ENCODE assay signal across 9 mouse cellular contexts in the genomic region with DNA sequence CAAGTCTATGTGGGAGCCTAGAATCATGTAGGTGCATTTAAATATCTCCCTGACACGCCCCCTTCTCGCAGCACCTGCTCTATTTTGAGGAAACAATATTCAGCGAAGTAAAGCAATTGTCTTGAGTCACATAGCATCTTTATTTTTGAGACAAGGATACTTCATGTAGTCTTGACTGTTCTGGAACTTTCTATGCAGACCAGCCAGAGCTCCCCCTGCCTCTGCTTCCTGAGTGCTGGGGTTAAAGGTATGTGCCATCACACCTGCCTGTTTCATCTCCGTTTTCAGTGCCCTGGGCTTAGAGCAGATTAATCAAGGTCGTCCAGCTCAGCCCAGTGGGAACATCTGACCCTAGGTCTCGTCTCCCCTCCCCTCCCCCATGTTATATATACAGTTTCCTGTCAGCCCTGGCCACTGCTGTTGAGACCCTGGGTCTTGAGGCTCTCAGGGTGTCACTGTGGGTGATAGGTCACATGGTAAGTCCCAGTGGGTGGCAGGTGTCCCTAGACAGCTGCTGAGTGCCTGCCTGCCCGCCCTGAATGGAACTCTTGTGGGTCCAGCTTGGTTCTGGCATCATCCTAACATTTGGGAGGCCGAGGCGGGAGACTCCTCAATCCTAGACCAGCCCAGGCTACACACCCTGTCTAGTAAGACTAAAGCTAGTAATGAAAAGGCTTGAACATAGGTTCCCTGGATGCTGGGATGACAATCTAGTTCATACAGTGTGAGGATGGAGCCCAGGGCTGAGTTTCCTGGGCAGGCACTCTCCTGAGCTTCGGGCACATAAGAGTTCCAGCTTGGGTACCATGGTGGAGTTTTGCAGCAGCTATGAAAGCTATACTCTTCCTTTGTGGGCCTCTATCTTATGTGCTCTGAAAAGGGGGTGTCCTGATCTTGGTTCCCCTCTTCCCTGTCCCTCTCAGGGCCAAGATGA. TPM values are rescaled to one million over a fixed set of nuclear protein-coding genes. Genes with fewer than 3 reads are reported as not detected.
DNase-seq lines count a peak whose midpoint lies in the region; ATAC-seq and TF ChIP-seq lines count a peak whose summit lies in the region.
"Had no signal": no experiment of that assay in that cellular context is flagged by ENCODE, and none has a peak within 500 bp of the region (broad histone marks: within the 10 kb centered on the region; RNA-seq: fewer than 3 reads in every experiment).

No protein-coding gene starts in this region.

- peak overlapping the region; percentile 99 for H3K9ac ChIP-seq in heart, embryonic 13.5 days
- peak overlapping the region; percentile 97; the same call in 1 of the 2 replicates for H3K9ac ChIP-seq in ES-E14 (ENCODE audit: insufficient read depth, low read depth, low read length, poor library complexity, severe bottlenecking)
- peak overlapping the region; percentile 99 for H3K9ac ChIP-seq in heart, embryonic 16.5 days (ENCODE audit: low read length)

- H3K4me3 ChIP-seq in heart, embryonic 13.5 days: peak overlapping the region; percentile 77
- H3K4me3 ChIP-seq in ES-E14 (ENCODE audit: insufficient read depth in 1 of 2, low read depth in 1 of 2, low read length in 2 of 2, poor library complexity in 1 of 2, severe bottlenecking in 1 of 2): peak overlapping the region; percentile 81 to 89
- H3K4me3 ChIP-seq in heart, embryonic 16.5 days (ENCODE audit: low read length): peak overlapping the region; percentile 88
- H3K4me3 ChIP-seq in midbrain, embryonic 10.5 days: peak overlapping the region; percentile 98

- H3K9me3 ChIP-seq in heart, embryonic 13.5 days: no peaks in the 10 kb centered on the region
- H3K9me3 ChIP-seq in ES-E14 (ENCODE audit: control insufficient read depth, insufficient read depth, low read depth, low read length): no peaks in the 10 kb centered on the region
- H3K9me3 ChIP-seq in heart, embryonic 16.5 days (replicated peaks; ENCODE audit: control insufficient read depth, low read length): no peaks in the 10 kb centered on the region
- H3K9me3 ChIP-seq in midbrain, embryonic 10.5 days (replicated peaks): no peaks in the 10 kb centered on the region

- peak overlapping the region; percentile 100 for H3K27ac ChIP-seq in heart, embryonic 13.5 days (replicated peaks)
- no peak overlapping the region for H3K27ac ChIP-seq in ES-E14 (ENCODE audit: insufficient read depth, low read depth, low read length, poor library complexity, severe bottlenecking)
- H3K27ac ChIP-seq in heart, embryonic 16.5 days (ENCODE audit: low read length): peak overlapping the region; percentile 99
- peak overlapping the region; percentile 99 for H3K27ac ChIP-seq in midbrain, embryonic 10.5 days (replicated peaks)

- peaks cover 45% of the 10 kb centered on the region for H3K4me1 ChIP-seq in heart, embryonic 13.5 days
- peaks cover 3 to 13% of the 10 kb centered on the region in 2 experiments; a peak in 3 of 4 replicates for H3K4me1 ChIP-seq in ES-E14 (ENCODE audit: control insufficient read depth in 2 of 2, insufficient read depth in 2 of 2, low read length in 2 of 2, poor library complexity in 1 of 2)
- peaks cover 33% of the 10 kb centered on the region for H3K4me1 ChIP-seq in heart, embryonic 16.5 days (ENCODE audit: control insufficient read depth, insufficient read depth, low read length)
- peaks cover 42% of the 10 kb centered on the region for H3K4me1 ChIP-seq in midbrain, embryonic 10.5 days

- peak overlapping the region; percentile 87 for H3K4me2 ChIP-seq in heart, embryonic 13.5 days
- H3K4me2 ChIP-seq in heart, embryonic 16.5 days (ENCODE audit: low read depth, low read length): peak overlapping the region; percentile 73

- H3K36me3 ChIP-seq in heart, embryonic 13.5 days: peaks cover 28% of the 10 kb centered on the region
- no peaks in the 10 kb centered on the region for H3K36me3 ChIP-seq in ES-E14 (ENCODE audit: control insufficient read depth, insufficient read depth, low read length, poor library complexity, severe bottlenecking)
- H3K36me3 ChIP-seq in heart, embryonic 16.5 days (ENCODE audit: control insufficient read depth, insufficient read depth): 0 out of 2 replicates have a peak, but pooled peaks cover 2% of the 10 kb centered on the region
- peaks cover 23% of the 10 kb centered on the region for H3K36me3 ChIP-seq in midbrain, embryonic 10.5 days

- H3K27me3 ChIP-seq in heart, embryonic 13.5 days (replicated peaks): no peaks in the 10 kb centered on the region
- H3K27me3 ChIP-seq in heart, embryonic 16.5 days (ENCODE audit: control insufficient read depth, insufficient read depth, low read length): no peaks in the 10 kb centered on the region
- H3K27me3 ChIP-seq in midbrain, embryonic 10.5 days (ENCODE audit: low read depth, poor library complexity, severe bottlenecking): peaks cover 2% of the 10 kb centered on the region

- DNase-seq in heart, postnatal 4 days: no peak
- no peak for DNase-seq in ES-E14 (ENCODE audit: low read depth, low spot score)
- DNase-seq in midbrain, embryonic 10.5 days (ENCODE audit: low spot score): peak; percentile 34
- no peak for DNase-seq in urinary bladder, postnatal 4 days (ENCODE audit: low spot score in 2 of 2)
- no peak for DNase-seq in adrenal gland, postnatal 10 days
- DNase-seq in layer of hippocampus, adult 8-10 months (ENCODE audit: low spot score in 2 of 2): no peak

- no peak for ATAC-seq in heart, embryonic 13.5 days (ENCODE audit: extremely low read depth, insufficient number of reproducible peaks, low FRiP score, low TSS enrichment)
- no peak for ATAC-seq in heart, embryonic 16.5 days (replicated peaks; ENCODE audit: extremely low read depth, insufficient read depth, low FRiP score)

- WGBS in heart, embryonic 13.5 days: 51% methylated on average over 10 of the region's 10 CpGs
- 49% methylated on average over 10 of the region's 10 CpGs for WGBS in heart, embryonic 16.5 days
- WGBS in midbrain, embryonic 10.5 days: 60% methylated on average over 10 of the region's 10 CpGs

- in situ Hi-C loops in ES-E14 (cut with MboI; ENCODE audit: low sequenced_read_pairs in 2 of 2, unreplicated experiment in 2 of 2): no loop called here

TF ChIP-seq in ES-E14, 5 proteins besides CTCF, POLR2A, EP300 and RAD21:
- TF ChIP-seq CHD2 (IDR thresholded peaks at IDR 0.05; ENCODE audit: low read depth, low read length) (no peak), ZNF384 (IDR thresholded peaks at IDR 0.05; ENCODE audit: low read depth, low read length) (no peak), ZC3H11A (IDR thresholded peaks at IDR 0.05; ENCODE audit: borderline replicate concordance, low read depth, low read length) (no peak), MAFK (IDR thresholded peaks at IDR 0.05; ENCODE audit: insufficient read depth, low read depth, low read length) (no peak), HCFC1 (IDR thresholded peaks at IDR 0.05; ENCODE audit: borderline replicate concordance, insufficient read depth, low read length) (no peak)
TF ChIP-seq in ES-E14: peak in this region for 0.

RNA-seq across cellular contexts. Expression of a gene that starts 1.9 kb away (rescaled TPM):
- polyA plus RNA-seq in heart, embryonic 13.5 days (2015; fragmentation: Nextera tagmentation; extraction: Ambion mirVana): not detected in 2 replicates
- under 1 TPM; 0.10 to 0.11 TPM for total RNA-seq in heart, postnatal 4 days (2021)
- 0.09 and 0.16 TPM in 2 replicates for total RNA-seq in ES-E14 (2012; rRNA removed)
- polyA plus RNA-seq in heart, embryonic 16.5 days (2015; fragmentation: Nextera tagmentation; extraction: Ambion mirVana): 0.05 TPM in 1 of 2 replicates, not detected in the other
- polyA plus RNA-seq in midbrain, embryonic 10.5 days (2016; fragmentation: Nextera tagmentation; extraction: Ambion mirVana): not detected in 2 replicates
- total RNA-seq in adrenal gland, postnatal 10 days (2021): under 1 TPM; 0.15 to 0.30 TPM
- total RNA-seq in layer of hippocampus, adult 8-10 months (2022): under 1 TPM in 2 of 4 experiments, not detected in 2; 0.14 to 0.16 TPM

RNA-seq across cellular contexts. Expression of a gene that starts 2.6 kb away (rescaled TPM):
- 68.6 and 76.9 TPM in 2 replicates for polyA plus RNA-seq in heart, embryonic 13.5 days (2015; fragmentation: Nextera tagmentation; extraction: Ambion mirVana)
- 100 to 1,000 TPM; 254 to 261 TPM for total RNA-seq in heart, postnatal 4 days (2021)
- total RNA-seq in ES-E14 (2012; rRNA removed): 60.1 TPM in 2 replicates
- 58.7 and 59.3 TPM in 2 replicates for polyA plus RNA-seq in heart, embryonic 16.5 days (2015; fragmentation: Nextera tagmentation; extraction: Ambion mirVana)
- 62.5 and 78.6 TPM in 2 replicates for polyA plus RNA-seq in midbrain, embryonic 10.5 days (2016; fragmentation: Nextera tagmentation; extraction: Ambion mirVana)
- 100 to 1,000 TPM; 149 to 185 TPM for total RNA-seq in adrenal gland, postnatal 10 days (2021)
- total RNA-seq in layer of hippocampus, adult 8-10 months (2022): 100 to 1,000 TPM; 149 to 190 (median 160) TPM

RNA-seq across cellular contexts. Expression of a gene that starts 17.0 kb away (rescaled TPM):
- polyA plus RNA-seq in heart, embryonic 13.5 days (2015; fragmentation: Nextera tagmentation; extraction: Ambion mirVana): not detected in 2 replicates
- total RNA-seq in heart, postnatal 4 days (2021): not detected
- 1.8 and 3.9 TPM in 2 replicates for total RNA-seq in ES-E14 (2012; rRNA removed)
- polyA plus RNA-seq in heart, embryonic 16.5 days (2015; fragmentation: Nextera tagmentation; extraction: Ambion mirVana): not detected in 2 replicates
- not detected in 2 replicates for polyA plus RNA-seq in midbrain, embryonic 10.5 days (2016; fragmentation: Nextera tagmentation; extraction: Ambion mirVana)
- total RNA-seq in adrenal gland, postnatal 10 days (2021): not detected
- total RNA-seq in layer of hippocampus, adult 8-10 months (2022): not detected
- total RNA-seq: neutrophil, adult 5-6 weeks had no signal

RNA-seq across cellular contexts. Expression of a gene that starts 22.2 kb away (rescaled TPM):
- polyA plus RNA-seq in heart, embryonic 13.5 days (2015; fragmentation: Nextera tagmentation; extraction: Ambion mirVana): 0.14 TPM in 1 of 2 replicates, not detected in the other
- 1 to 10 TPM in 1 of 2 experiments, under 1 TPM in 1; 0.74 to 1.0 TPM for total RNA-seq in heart, postnatal 4 days (2021)
- total RNA-seq in ES-E14 (2012; rRNA removed): 1.6 and 4.5 TPM in 2 replicates
- 0.38 and 0.55 TPM in 2 replicates for polyA plus RNA-seq in heart, embryonic 16.5 days (2015; fragmentation: Nextera tagmentation; extraction: Ambion mirVana)
- 0.72 and 0.78 TPM in 2 replicates for polyA plus RNA-seq in midbrain, embryonic 10.5 days (2016; fragmentation: Nextera tagmentation; extraction: Ambion mirVana)
- 1 to 10 TPM; 2.4 to 2.8 TPM for total RNA-seq in adrenal gland, postnatal 10 days (2021)
- total RNA-seq in layer of hippocampus, adult 8-10 months (2022): 1 to 10 TPM; 1.1 to 2.9 (median 1.5) TPM

RNA-seq across cellular contexts. Expression of a gene that starts 28.3 kb away (rescaled TPM):
- 269 and 297 TPM in 2 replicates for polyA plus RNA-seq in heart, embryonic 13.5 days (2015; fragmentation: Nextera tagmentation; extraction: Ambion mirVana)
- total RNA-seq in heart, postnatal 4 days (2021): 100 to 1,000 TPM; 107 to 120 TPM
- total RNA-seq in ES-E14 (2012; rRNA removed): 171 and 204 TPM in 2 replicates
- 252 and 258 TPM in 2 replicates for polyA plus RNA-seq in heart, embryonic 16.5 days (2015; fragmentation: Nextera tagmentation; extraction: Ambion mirVana)
- polyA plus RNA-seq in midbrain, embryonic 10.5 days (2016; fragmentation: Nextera tagmentation; extraction: Ambion mirVana): 315 and 355 TPM in 2 replicates
- 10 to 100 TPM; 91.5 to 94.7 TPM for total RNA-seq in adrenal gland, postnatal 10 days (2021)
- 10 to 100 TPM; 57.1 to 66.2 (median 64.1) TPM for total RNA-seq in layer of hippocampus, adult 8-10 months (2022)
